Mouse (Mus musculus) E14TG2a.4 (cell line): ENCODE measurements at regions not wholly inside any gene's neighbourhood (a gene's known extent, or its start where the extent isn't known, plus 50 kb on each side); places are given as distances from the start of the nearest gene placed in this dataset.
A peak's percentile ranks its signal among the peaks of the same experiment; 100 is the strongest.

ENCODE experiments used
- CTCF ChIP-seq: conservative IDR thresholded peaks from 2 replicates; pipeline ENCODE4 v1.5.1; 2014; ENCODE audit warnings: low read length
- POU5F1 ChIP-seq: IDR thresholded peaks from 2 replicates; pipeline ENCODE4 v1.6.1; 2014; ENCODE audit warnings: low read length, borderline replicate concordance

DNA sequence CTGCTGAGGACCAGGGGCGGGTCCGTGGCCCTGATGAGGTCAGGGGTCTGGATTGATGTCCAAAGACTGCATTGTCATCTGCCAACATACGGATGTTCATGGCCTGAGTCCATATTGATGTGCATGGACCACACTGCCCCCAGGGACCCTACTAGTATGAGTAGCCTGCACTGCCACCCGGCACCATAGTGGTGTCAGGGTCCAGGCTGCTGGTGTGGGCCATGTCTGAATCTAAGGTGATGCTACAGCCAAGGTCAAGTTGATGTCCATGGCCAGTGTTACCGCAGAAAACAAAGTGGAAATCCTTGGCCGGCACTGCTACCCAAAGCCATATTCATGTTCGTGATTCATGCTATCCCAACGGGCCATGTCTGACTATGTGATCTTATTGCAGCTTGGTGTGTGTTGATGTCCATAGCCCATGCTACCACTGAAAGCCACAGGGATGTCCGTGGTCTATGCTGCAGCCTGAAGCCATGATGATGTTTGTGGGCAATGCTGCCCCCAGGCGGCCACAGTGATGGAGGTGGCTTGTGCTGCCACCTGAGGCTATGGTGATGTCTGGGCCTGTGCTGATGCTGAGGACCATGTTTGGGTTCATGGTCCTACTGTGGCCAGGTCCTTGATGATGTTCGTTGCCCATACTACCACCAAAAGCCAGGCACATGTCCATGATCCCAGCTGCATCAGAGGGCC lies 130.5 kb downstream of the Iqub start:
- TF ChIP-seq CTCF: peak; percentile 33
- TF ChIP-seq POU5F1: no peak
